Mouse (Mus musculus) ovary, postnatal 14 days (tissue): ENCODE measurements around the gene Tes3-ps.

Experiments used
- DNase-seq: peaks from one replicate; pipeline ENCODE4 v3.0.0; 2022; ENCODE audit warnings: low spot score

Tes3-ps gene

DNA sequence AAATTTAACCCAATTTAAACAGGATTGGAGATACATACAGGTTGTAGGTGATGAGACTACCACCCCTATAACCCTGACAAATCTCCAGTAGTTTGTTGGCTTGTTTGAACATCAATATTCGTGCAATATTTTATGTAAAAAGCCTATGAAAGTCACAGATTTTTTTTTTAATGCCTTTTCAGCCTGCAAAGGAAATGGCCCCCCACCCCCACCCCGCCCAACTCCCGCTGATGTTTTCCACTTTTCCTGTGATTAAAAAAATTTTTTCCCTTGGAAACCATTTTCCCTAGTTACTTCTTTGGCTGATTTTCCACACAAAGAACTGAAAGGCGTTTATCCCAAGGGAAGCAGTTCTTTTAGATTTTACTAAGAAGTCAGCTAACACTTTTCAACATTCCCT is 11.4 kb downstream of the Tes3-ps start, which contains the start of gene Ecm2:
Ecm2 (plus strand) TSS at position 301 of the 400 bp plus-strand sequence.
- DNase-seq = no peak

- no peak for DNase-seq
Measured at GRCm38 (mm10) chr13:49505776-49506175, 12.7 kb downstream of the Tes3-ps start.

GRCm38 (mm10) chr13:49507176-49507575 is 14.1 kb downstream of the Tes3-ps start:
- DNase-seq = no peak

GRCm38 (mm10) chr13:49518761-49519160 is 25.6 kb downstream of the Tes3-ps start:
- DNase-seq = no peak

- no peak for DNase-seq
Measured at GRCm38 (mm10) chr13:49526235-49526634, 33.1 kb downstream of the Tes3-ps start.

GRCm38 (mm10) chr13:49530636-49531035 is 37.5 kb downstream of the Tes3-ps start:
- no peak for DNase-seq

- DNase-seq = no peak
Measured at GRCm38 (mm10) chr13:49536946-49537345, 43.8 kb downstream of the Tes3-ps start.

DNA sequence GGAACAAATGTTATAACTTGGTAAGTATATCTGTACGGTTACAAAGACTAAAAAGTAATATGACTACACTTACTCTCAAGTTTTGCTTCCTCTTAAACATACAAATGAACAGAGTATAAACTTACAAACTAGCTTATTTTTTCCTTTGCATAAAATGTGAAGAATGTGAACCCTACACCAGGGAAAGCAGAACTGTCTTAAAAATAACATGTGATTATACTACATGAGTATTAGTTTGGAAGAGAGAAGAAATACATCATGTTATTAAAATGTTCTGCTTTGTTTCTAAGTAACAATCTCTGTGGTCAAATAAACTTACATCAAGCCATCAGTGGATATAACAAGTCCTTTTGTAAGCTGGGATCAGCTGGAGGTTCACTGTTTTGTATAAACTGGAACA is 45.6 kb downstream of the Tes3-ps start:
- DNase-seq = no peak

GRCm38 (mm10) chr13:49544279-49544678 is 51.2 kb downstream of the Tes3-ps start, which contains the start of gene Aspn:
Gene Aspn (plus strand): TSS chr13:49544443.
- no peak for DNase-seq

- no peak for DNase-seq
Measured at GRCm38 (mm10) chr13:49545646-49546045, 52.5 kb downstream of the Tes3-ps start.
